Mouse (Mus musculus) ES-E14 (cell line): ENCODE results near the gene Mms22l. TPM values are rescaled to one million over a fixed set of nuclear protein-coding genes. Genes with fewer than 3 reads are reported as not detected.

ENCODE experiments used
- DNase-seq: peaks from one replicate; pipeline ENCODE4 v3.0.0-alpha.2; 2013; ENCODE audit warnings: low read depth, low spot score
- H3K27ac ChIP-seq: 2 replicates; pipeline ENCODE4 v1.5.1; 2012; ENCODE audit warnings: low read depth, mild to moderate bottlenecking, low read length, moderate library complexity, mixed read lengths; ENCODE audit not compliant: poor library complexity, insufficient read depth, severe bottlenecking
- H3K36me3 ChIP-seq: 2 replicates; pipeline ENCODE4 v1.6.1; 2012; ENCODE audit warnings: mild to moderate bottlenecking, low read length, moderate library complexity, mixed read lengths; ENCODE audit not compliant: control insufficient read depth, poor library complexity, insufficient read depth, severe bottlenecking
- H3K4me1 ChIP-seq, 2 experiments: fragments of 150-350 bp in 1 of 2; sonication (generic) in 1 of 2; 2 replicates each; pipeline ENCODE4 v1.6.1; 2012; ENCODE audit warnings: low read length in 2 of 2, mild to moderate bottlenecking in 1 of 2, mixed read lengths in 1 of 2; ENCODE audit not compliant: control insufficient read depth in 2 of 2, insufficient read depth in 2 of 2, poor library complexity in 1 of 2
- H3K4me3 ChIP-seq, 2 experiments: fragments of 150-350 bp in 1 of 2; sonication (generic) in 1 of 2; 2 replicates each; pipeline ENCODE4 v1.5.1; 2012; ENCODE audit warnings: low read length in 2 of 2, low read depth in 1 of 2, mild to moderate bottlenecking in 1 of 2, mixed read lengths in 1 of 2; ENCODE audit not compliant: insufficient read depth in 1 of 2, poor library complexity in 1 of 2, severe bottlenecking in 1 of 2
- H3K9ac ChIP-seq: 2 replicates; pipeline ENCODE4 v1.6.1; 2012; ENCODE audit warnings: low read depth, mild to moderate bottlenecking, low read length, mixed read lengths; ENCODE audit not compliant: poor library complexity, insufficient read depth, severe bottlenecking
- H3K9me3 ChIP-seq: fragments of 150-350 bp; sonication (generic); 2 replicates; pipeline ENCODE4 v1.6.1; 2012; ENCODE audit warnings: low read depth, mild to moderate bottlenecking, low read length; ENCODE audit not compliant: control insufficient read depth, insufficient read depth
- CHD2 ChIP-seq: IDR thresholded peaks from 2 replicates; pipeline ENCODE4 v1.6.1; 2014; ENCODE audit warnings: mild to moderate bottlenecking, low read depth, low read length, inconsistent platforms
- HCFC1 ChIP-seq: IDR thresholded peaks from 2 replicates; pipeline ENCODE4 v1.6.1; 2012; ENCODE audit warnings: low read length, inconsistent platforms, borderline replicate concordance; ENCODE audit not compliant: insufficient read depth
- MAFK ChIP-seq: IDR thresholded peaks from 2 replicates; pipeline ENCODE4 v1.6.1; 2014; ENCODE audit warnings: mild to moderate bottlenecking, low read depth, low read length, inconsistent platforms; ENCODE audit not compliant: insufficient read depth
- ZC3H11A ChIP-seq: IDR thresholded peaks from 2 replicates; pipeline ENCODE4 v1.6.1; 2012; ENCODE audit warnings: low read depth, mild to moderate bottlenecking, inconsistent platforms, low read length, borderline replicate concordance
- ZNF384 ChIP-seq: IDR thresholded peaks from 2 replicates; pipeline ENCODE4 v1.6.1; 2012; ENCODE audit warnings: low read depth, low read length, inconsistent platforms
- in situ Hi-C, 2 experiments: fragments of 600-800 bp; cut with MboI; formaldehyde crosslinking; loops; one replicate each; pipeline ENCODE4 v1.15.1; 2025; ENCODE audit warnings: low sequenced_read_pairs in 2 of 2, inconsistent platforms in 1 of 2; ENCODE audit not compliant: unreplicated experiment in 2 of 2
- total RNA-seq: library from RNA; depleted of rRNA; stranded (reverse); fragments of 300-350 nt; gene quantifications from 2 replicates; pipeline ENCODE4 v1.2.3, GENCODE M21; 2012

Mms22l gene
- total RNA-seq, 1 experiment: 59.2 TPM

DNA sequence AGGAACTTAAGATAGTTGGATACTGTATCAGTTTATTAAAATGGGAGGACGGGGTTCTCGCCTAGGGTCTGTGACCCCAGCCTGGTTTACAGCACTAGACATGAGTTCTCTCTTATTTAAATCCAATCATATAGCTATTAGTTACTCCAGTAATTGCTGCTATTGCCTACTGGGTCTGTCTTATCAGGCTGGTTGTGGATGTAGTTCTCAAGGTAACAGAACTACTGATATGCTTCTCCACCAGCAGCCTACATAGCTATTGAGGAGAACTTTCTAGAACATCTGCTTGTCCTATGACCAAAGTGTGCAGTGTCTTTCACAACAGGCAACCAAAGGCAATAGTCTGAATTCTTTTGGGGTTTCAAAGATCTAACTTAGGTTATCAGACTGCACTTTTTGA, 113.3 kb downstream of the Mms22l start:
- H3K4me1 ChIP-seq: no peaks in the 10 kb centered on the region
- no peak for DNase-seq
- H3K9me3 ChIP-seq: no peaks in the 10 kb centered on the region
- TF ChIP-seq ZNF384 (no peak), MAFK (no peak), ZC3H11A (no peak), CHD2 (no peak), HCFC1 (no peak)
- H3K27ac ChIP-seq: no peak overlapping the region
- H3K4me3 ChIP-seq: no peak overlapping the region
- H3K9ac ChIP-seq: no peak overlapping the region
- in situ Hi-C loops: no loop called here
- H3K36me3 ChIP-seq: no peaks in the 10 kb centered on the region

DNA sequence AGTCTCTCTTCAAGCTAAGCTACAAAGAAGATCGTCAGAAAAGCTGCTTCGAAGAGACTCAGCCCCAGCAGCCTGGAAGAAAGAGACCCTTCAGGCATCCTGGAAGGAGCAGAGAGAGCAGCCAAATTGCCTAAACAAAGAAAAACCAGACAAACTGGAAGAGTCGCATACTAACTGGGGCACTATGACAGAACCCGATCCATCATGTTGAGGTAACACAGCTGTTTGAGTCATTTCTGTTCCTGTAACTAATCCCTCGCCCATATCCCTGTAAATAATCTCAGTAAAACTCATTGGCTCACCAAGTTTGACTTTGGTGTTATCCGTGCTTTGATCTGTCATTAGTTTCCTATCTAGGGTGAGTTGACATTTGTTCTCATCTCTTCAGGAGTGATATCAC, 123.8 kb downstream of the Mms22l start:
- no peak for TF ChIP-seq HCFC1
- TF ChIP-seq ZC3H11A: no peak
- no peak for TF ChIP-seq MAFK
- no peak for TF ChIP-seq CHD2
- in situ Hi-C loops: no loop called here
- H3K9me3 ChIP-seq: no peaks in the 10 kb centered on the region
- no peaks in the 10 kb centered on the region; a peak in 1 of 4 replicates for H3K4me1 ChIP-seq
- no peak overlapping the region for H3K27ac ChIP-seq
- no peak overlapping the region for H3K4me3 ChIP-seq
- DNase-seq: no peak
- no peaks in the 10 kb centered on the region; the same call in 1 of the 2 replicates for H3K36me3 ChIP-seq
- no peak overlapping the region for H3K9ac ChIP-seq

DNA sequence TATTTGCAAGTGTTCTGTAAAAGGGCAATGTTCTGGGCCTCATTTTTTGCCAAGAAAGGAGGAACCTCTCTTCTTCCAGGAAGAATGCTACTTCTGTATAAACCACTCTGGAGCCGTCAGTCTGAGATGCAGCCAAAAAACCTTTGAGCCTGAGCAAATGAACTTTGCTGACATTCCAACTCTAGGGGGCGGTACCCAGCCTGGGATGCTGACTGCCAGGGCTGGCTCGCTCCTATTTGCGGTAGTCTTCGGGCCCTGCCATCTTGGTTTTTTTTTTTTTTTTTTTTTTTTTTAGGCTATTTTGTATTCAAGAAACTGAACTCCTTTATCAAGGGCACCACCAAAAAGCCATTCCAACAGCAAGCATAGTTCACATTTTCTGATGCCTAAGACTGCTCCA, 124.2 kb downstream of the Mms22l start:
- Histone ChIP-seq H3K27ac (no peak overlapping the region), H3K4me1 (no peaks in the 10 kb centered on the region; a peak in 1 of 4 replicates), H3K9ac (no peak overlapping the region), H3K36me3 (no peaks in the 10 kb centered on the region; the same call in 1 of the 2 replicates), H3K4me3 (no peak overlapping the region), H3K9me3 (no peaks in the 10 kb centered on the region)
- DNase-seq: peak; percentile 17
- peak; percentile 90 for TF ChIP-seq ZNF384
- no peak for TF ChIP-seq HCFC1
- in situ Hi-C loops: no loop called here

DNA sequence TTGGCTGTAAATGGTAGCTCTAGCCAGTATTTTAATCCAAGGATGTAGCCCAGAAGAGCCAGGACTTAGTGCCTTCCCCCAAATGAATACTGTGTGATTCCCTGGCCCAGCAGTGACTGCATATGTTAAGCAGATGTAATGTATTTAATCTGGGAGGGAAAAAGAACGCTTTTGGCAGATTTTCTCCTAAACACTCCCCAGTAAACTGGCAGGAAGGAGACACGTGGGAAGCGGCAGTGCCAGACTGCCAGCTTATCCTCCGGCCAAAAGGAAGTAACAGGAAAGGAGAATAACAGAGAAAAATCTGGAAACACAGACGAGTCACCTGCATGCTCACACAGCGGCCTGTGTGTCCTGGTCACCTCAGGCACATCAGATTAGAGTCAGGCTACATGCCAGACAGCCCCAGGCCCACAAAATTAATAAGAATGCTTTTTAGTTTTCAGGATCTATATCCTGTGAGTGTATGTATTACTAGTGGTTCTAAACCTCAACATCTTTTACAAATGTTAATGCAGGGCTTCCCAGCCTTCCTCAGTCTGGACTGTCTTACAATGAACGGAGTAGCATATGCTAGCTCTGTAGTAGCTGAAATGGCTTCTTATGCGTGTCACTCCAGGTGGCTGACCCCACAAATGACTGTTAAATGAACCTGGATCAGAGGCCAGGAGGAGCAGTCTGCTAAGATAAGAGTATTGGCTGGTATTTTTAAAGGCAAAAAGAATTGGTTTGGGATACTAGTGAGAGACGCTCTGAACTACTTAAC, 125.4 kb downstream of the Mms22l start:
- in situ Hi-C loops: no loop called here
- Histone ChIP-seq H3K36me3 (no peaks in the 10 kb centered on the region; the same call in 1 of the 2 replicates), H3K4me3 (no peak overlapping the region), H3K9me3 (no peaks in the 10 kb centered on the region), H3K27ac (no peak overlapping the region), H3K9ac (no peak overlapping the region), H3K4me1 (no peaks in the 10 kb centered on the region; a peak in 1 of 4 replicates)
- TF ChIP-seq ZC3H11A (no peak), HCFC1 (no peak), CHD2 (no peak), MAFK (no peak), ZNF384 (no peak)
- no peak for DNase-seq
